Mouse (Mus musculus): ENCODE data around the gene Adamts15. TPM values are rescaled to one million over a fixed set of nuclear protein-coding genes. Genes with fewer than 3 reads are reported as not detected.
A peak's percentile ranks its signal among the peaks of the same experiment; 100 is the strongest.

The Adamts15 gene
- polyA plus RNA-seq (2012; rRNA removed), result 3.5 and 4.5 TPM in 2 replicates

- peak; percentile 51 for DNase-seq (ENCODE audit: low spot score)
Measured at GRCm38 (mm10) chr9:30922197-30922894, at the start of gene Adamts15. Adamts15 (minus strand) TSS chr9:30922452.

GRCm38 (mm10) chr9:30971967-30972366 lies 49.7 kb upstream of the Adamts15 start:
- DNase-seq (ENCODE audit: low spot score), result no peak

- no peak for DNase-seq (ENCODE audit: low spot score)
Measured at GRCm38 (mm10) chr9:30970001-30970400, 47.7 kb upstream of the Adamts15 start.

GRCm38 (mm10) chr9:30968130-30968529 lies 45.9 kb upstream of the Adamts15 start:
- no peak for DNase-seq (ENCODE audit: low spot score)

GRCm38 (mm10) chr9:30966881-30967280 lies 44.6 kb upstream of the Adamts15 start:
- no peak for DNase-seq (ENCODE audit: low spot score)

GRCm38 (mm10) chr9:30964685-30965084 lies 42.4 kb upstream of the Adamts15 start:
- DNase-seq (ENCODE audit: low spot score), result no peak

- DNase-seq (ENCODE audit: low spot score), result no peak
Measured at GRCm38 (mm10) chr9:30963780-30964179, 41.5 kb upstream of the Adamts15 start.

- DNase-seq (ENCODE audit: low spot score), result no peak
Measured at GRCm38 (mm10) chr9:30955246-30955645, 33.0 kb upstream of the Adamts15 start.

GRCm38 (mm10) chr9:30953287-30953686 lies 31.0 kb upstream of the Adamts15 start:
- no peak for DNase-seq (ENCODE audit: low spot score)

- DNase-seq (ENCODE audit: low spot score), result no peak
Measured at GRCm38 (mm10) chr9:30951461-30951860, 29.2 kb upstream of the Adamts15 start.

GRCm38 (mm10) chr9:30950592-30950991 lies 28.3 kb upstream of the Adamts15 start:
- no peak for DNase-seq (ENCODE audit: low spot score)

GRCm38 (mm10) chr9:30949971-30950370 lies 27.7 kb upstream of the Adamts15 start:
- no peak for DNase-seq (ENCODE audit: low spot score)

GRCm38 (mm10) chr9:30949422-30949821 lies 27.2 kb upstream of the Adamts15 start:
- no peak for DNase-seq (ENCODE audit: low spot score)

- no peak for DNase-seq (ENCODE audit: low spot score)
Measured at GRCm38 (mm10) chr9:30945276-30945675, 23.0 kb upstream of the Adamts15 start.

- no peak for DNase-seq (ENCODE audit: low spot score)
Measured at GRCm38 (mm10) chr9:30944234-30944633, 22.0 kb upstream of the Adamts15 start.

- DNase-seq (ENCODE audit: low spot score), result no peak
Measured at GRCm38 (mm10) chr9:30943341-30943740, 21.1 kb upstream of the Adamts15 start.

- DNase-seq (ENCODE audit: low spot score), result peak; percentile 49
Measured at GRCm38 (mm10) chr9:30942512-30943313, 20.5 kb upstream of the Adamts15 start, which contains the start of gene Adamts8. Adamts8 (plus strand) TSS chr9:30942562.

GRCm38 (mm10) chr9:30940328-30940727 lies 18.1 kb upstream of the Adamts15 start:
- peak; percentile 71 for DNase-seq (ENCODE audit: low spot score)

GRCm38 (mm10) chr9:30936674-30937438 lies 14.6 kb upstream of the Adamts15 start:
- no peak for DNase-seq (ENCODE audit: low spot score)

GRCm38 (mm10) chr9:30934827-30935226 lies 12.6 kb upstream of the Adamts15 start:
- no peak for DNase-seq (ENCODE audit: low spot score)

- DNase-seq (ENCODE audit: low spot score), result no peak
Measured at GRCm38 (mm10) chr9:30932346-30932745, 10.1 kb upstream of the Adamts15 start.

- DNase-seq (ENCODE audit: low spot score), result no peak
Measured at GRCm38 (mm10) chr9:30928759-30929158, 6.5 kb upstream of the Adamts15 start.

Data from urinary bladder, adult 2 months (tissue).